Mouse (Mus musculus) testis, postnatal 10 days (tissue): ENCODE measurements around the gene Gadd45gip1.
A peak's percentile ranks its signal among the peaks of the same experiment; 100 is the strongest.
"Not testable (repeated sequence)": the region's sequence is repeated elsewhere in the genome, so short reads cannot be mapped to it uniquely, and the experiment has no call there.

Source experiments
- DNase-seq: peaks from one replicate; pipeline ENCODE4 v3.0.0; 2021; ENCODE audit warnings: low spot score

Gene Gadd45gip1

DNA sequence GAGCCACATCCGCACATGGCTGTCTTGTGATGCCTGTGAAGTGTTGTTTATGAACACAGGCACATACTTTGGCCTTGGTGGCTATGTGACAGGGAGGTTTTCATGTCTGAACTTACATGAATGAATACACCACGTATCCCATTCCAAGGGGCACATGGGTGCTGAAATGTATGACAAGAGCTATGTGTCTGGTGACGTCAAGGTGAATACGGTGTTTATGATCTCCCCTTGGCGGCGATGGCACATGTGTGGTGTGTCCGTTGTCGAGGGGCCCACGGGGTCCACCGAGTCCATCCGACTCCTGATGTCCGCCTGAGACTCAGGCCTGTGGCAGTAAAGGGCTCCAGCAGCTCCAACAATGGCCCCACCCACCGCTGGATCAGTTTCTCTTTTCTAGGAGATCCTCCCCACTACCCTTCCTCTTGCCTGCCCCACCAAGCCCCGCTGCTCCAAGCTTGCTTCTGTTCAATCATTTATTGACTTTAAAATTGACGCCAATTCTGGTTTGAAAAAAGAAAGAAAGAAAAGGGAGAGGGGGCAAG, 34.0 kb upstream of the Gadd45gip1 start:
- DNase-seq: no peak

DNA sequence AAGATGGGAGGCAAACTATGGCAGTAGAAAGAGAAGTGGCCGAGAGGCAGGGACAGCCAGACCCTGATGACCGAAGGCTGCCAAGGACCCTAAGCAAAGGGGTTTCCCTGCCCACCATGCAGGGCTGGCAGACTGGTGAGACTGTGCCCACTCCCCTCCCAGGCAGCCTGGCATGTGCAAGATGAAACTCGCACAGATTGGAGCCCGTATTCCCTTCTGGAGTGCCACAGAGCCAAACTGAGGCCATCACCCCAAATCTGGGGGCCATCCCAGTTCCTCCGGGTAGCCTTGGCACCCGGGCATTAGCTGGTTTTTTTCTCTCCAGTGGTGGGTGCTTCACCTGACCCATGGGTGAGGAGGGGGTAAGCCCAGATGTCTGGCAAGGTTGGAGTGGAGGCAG, 33.4 kb upstream of the Gadd45gip1 start:
- DNase-seq: no peak

DNA sequence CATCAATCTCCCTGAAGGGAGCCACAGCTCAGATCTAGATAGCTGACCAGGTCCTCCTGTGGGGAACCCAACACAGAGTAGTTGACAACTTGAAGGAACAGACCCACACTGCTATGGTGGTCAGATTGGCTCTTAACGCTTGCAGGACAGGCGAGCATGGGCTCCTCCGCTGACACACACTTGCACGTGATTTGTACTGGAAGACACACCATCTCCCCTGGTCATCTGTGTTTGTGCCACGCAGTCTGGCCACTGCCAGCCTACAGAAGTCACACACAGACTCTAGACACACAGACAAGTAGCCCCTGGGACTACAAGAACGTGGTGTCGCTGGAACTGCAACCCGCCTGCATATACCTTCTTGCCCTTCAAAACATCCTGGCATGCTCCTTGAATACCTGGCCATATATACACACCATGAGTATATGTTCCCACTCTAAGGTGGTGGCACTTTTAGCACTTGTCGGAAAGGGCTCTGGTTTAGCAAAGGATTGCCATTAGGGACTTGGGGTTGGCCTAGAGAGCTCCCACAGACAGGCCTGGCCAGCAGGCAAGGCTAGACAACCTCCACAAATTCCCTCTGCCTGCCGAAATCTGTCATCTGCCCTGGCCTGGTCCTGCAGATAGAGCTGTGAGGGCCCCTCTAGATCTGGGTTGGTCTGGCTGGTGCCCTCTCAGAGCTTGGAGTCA, 32.7 kb upstream of the Gadd45gip1 start:
- no peak for DNase-seq

DNA sequence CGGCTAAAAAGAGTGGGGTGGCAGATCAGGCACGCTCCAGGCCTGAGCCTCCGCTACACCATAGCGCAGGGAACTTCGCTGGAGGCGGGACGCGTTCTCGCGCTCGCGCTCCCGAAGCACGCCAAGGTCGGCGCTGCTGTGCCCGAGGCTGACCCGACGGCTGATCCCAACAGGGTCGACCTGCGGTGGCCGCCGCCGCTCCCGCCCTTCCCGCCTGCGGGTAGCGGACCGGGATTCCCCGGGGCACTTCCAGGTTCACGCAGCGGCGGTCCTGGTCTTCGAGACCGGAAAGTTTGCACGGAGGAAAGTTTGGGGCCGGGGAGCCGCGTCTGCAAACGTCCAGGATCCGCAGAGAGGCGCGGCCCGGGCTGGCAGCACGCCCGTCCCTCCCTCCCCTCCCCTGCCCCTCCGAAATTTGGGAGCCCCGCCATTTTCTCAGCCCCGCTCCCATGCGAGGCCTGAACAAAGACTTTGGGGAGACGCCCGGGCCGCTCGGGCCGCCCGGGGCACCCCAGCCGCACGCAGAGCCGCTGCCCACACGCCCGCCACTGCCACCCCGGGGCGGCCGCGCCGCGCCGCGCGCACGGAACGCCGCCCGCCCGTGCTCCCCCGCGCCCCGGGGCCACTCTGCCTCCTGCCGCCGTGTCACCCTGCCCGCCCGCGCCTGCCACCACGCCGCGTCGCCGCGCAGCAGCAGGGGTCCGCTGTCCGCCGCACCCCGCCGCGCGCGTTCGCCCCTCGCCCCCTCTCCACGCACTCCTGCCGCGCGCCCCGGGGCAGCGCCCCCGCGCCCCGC, 32.0 kb upstream of the Gadd45gip1 start:
- DNase-seq: peak; percentile 85

DNA sequence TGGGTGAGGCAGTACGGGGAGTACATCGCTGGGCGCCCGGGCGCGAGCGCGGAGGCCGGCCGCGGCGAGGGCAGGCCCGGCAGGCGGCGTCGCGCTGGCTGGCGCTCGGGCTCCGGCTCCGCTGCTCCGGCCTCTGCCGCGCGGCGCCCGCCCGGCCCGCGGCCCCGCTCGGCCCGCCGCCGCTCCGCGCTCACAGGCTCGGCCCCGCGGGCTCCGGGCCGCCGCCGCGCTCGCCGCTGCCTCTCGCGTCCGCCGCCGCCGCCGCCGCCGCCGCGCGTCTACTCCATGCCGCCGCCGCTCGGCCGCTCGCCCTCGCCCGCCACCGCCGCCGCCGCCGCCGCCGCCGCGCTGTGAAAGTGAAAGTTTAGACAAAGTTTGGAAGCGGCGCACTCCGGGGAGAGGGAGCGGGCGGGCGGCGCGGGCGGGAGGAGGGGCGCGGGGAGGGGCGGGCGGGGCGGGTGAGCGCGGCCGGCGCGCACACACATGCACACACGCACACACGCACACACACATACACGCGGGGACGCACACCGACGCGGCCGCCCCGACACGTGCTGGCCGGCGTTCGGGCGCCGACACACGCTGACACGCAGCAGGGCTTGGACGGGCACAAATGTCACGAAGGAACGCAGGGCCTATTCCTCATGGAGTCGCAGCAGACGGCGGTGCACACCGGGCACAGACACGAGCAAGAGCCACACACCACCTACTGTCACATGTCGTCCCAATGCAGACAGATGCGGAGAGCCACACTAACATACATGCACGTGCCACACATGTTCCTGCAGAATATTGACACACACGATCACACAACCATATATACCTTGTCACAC, 31.1 kb upstream of the Gadd45gip1 start, which contains the start of gene Nfix:
Nfix (minus strand) TSS at position 346 of the 833 bp plus-strand sequence.
- peak; percentile 80 for DNase-seq

DNA sequence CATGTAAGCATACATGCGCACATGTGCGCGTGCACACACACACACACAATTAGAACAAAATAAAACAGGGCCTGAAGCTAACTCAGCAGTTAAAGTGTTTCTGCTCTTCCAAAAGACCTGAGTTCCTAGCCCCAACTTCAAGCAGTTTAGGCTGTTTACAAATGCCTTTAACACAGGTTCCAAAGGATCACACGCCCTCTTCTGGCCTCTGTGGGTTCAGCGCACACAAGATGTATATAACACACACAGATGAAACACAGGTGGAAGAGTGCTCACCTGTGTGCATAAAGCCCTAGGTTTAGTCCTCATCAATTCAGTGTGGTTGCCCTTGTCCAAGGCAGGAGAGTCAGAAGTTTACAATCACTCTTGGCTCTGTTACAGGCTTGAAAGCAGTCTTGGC, 25.3 kb upstream of the Gadd45gip1 start:
- DNase-seq: no peak

DNA sequence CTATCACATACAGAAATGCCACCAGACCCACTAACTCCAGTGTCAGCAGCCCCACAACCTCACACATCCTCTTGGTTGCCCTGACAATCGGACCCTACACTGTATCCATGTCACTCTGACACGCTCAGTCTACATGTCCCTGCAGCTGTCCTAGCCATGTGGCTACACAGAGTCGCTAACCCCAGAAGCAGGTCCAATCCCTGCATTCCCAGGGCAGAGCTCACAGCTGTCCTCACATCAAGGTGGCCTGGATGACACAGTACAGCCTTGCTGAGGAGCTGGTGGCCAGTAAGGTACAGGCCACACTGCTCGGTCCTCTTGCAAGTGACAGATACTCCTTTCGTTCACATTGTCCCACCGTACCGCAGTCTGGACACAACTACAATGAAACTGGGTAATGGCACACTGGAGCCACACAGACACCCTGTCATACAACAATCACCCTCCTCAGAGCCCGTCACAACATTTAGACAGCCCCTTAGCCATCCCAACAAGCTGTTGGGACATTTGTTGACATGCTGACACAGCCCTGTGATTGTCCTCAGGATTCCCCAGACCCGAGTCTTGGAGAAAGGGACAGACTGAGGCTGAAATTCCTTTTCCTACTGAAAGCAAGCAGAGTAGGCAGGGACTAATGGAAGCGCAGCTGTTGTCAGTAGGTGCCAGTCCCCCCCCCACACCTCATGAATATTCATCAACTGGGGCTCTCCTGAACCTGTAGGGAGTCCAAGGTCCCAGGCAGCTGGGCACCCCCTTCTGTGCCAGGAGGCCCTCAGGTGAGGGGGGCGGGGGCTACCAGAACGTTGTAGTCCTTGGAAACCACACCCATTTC, 22.0 kb upstream of the Gadd45gip1 start:
- no peak for DNase-seq

DNA sequence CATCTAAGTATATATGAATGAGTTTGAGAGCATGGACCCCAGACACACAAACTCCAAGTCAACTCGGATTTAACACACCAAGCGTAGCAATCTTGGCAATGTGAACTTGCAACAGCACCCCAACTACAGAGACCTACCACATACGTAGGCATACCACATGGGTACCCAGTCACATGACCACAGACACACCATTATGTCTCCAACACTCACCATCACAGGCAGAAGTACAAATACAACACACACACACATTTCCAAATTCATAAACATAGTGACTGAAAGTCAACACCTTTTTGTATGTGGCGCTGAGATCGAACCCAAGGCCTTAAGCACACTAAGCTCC, 21.4 kb upstream of the Gadd45gip1 start:
- no peak for DNase-seq

DNA sequence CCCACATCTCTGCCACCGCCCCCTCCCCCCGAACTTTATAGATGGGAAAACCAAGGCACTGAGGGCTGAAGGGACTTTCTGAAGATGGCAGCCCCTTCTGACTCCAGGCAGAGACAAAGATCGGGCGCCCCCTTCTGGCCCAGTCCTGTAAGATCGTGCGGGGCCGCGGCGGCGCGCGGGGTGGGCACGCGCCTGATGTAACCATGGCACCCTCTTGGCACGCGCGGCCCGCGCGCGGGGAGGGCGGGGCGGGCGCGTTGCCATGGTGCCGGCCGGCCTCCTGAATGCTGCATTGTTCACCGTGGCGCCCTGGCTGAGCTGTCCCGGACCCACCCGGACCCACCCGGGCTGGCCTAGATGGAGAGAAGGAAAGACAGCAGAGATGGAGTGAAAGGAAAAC, 20.4 kb upstream of the Gadd45gip1 start:
- DNase-seq: peak; percentile 98

DNA sequence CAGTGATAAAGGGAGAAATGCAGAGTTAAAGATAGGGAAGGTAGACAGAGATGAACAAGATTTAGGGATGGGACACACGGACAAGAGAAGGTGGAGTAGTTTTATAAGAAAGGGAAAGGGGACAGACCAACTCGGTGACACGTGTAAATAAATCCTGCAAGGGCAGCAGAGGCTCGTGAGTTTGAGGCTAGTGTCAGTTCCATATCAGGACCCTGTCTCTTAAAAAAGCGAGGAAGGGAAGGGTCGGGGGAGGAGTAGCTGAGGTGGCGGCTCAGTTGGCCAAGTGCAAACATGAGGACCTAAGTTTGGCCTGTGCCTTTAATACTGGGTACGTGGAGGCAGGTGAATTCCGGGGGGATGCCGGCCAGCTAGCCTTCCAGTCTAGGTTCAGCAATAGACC, 20.0 kb upstream of the Gadd45gip1 start:
- DNase-seq: no peak

DNA sequence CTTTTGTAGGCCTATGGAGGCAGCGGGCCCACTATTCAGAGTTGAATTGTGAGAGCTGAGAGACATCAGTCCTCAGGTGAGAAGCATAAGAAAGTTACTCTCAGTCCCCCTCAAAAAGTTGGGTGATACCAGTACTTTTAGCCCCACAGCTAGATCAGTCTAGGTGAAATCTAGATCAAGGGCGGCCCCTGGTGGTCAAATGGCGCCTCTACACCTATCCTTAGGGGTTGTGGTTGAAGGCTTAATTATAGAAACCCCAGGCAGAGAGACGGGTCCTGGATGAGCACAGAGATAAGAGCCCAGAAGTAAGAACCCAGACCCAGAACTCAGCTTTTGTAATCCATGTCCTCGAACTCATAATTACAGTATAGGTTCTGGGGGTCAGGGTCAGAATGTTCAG, 18.3 kb upstream of the Gadd45gip1 start:
- peak; percentile 90 for DNase-seq

DNA sequence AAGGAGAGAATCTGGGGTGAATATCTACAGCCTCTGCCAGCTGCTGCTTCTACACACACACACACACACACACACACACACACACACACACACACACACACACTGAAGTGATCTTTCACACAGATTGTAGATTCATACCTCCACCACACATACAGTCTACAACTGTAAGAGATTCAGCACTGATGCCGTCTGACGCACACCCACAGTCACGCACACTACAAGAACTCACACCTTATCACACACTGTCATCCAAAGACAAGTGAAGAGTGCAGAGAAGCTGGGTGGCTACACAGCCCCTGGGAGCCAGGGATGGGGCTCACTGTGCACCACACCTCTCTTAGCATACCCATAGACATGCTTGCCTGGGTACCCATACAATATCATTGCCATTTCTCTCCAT, 17.5 kb upstream of the Gadd45gip1 start:
- no peak for DNase-seq

DNA sequence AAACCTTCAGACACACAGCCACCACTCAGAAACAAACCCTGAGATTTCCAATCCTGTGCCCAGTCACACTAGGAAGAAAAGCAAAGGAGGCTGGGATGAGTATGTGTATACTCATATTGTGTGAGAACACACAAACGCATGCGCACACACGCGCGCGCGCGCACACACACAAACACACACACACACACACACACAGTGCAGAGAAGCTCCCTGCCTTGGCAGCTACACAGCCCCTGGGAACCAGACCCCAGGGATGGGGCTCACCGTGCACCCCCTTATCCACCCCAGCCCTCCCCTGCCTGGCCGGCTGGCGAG, 17.1 kb upstream of the Gadd45gip1 start:
- no peak for DNase-seq

DNA sequence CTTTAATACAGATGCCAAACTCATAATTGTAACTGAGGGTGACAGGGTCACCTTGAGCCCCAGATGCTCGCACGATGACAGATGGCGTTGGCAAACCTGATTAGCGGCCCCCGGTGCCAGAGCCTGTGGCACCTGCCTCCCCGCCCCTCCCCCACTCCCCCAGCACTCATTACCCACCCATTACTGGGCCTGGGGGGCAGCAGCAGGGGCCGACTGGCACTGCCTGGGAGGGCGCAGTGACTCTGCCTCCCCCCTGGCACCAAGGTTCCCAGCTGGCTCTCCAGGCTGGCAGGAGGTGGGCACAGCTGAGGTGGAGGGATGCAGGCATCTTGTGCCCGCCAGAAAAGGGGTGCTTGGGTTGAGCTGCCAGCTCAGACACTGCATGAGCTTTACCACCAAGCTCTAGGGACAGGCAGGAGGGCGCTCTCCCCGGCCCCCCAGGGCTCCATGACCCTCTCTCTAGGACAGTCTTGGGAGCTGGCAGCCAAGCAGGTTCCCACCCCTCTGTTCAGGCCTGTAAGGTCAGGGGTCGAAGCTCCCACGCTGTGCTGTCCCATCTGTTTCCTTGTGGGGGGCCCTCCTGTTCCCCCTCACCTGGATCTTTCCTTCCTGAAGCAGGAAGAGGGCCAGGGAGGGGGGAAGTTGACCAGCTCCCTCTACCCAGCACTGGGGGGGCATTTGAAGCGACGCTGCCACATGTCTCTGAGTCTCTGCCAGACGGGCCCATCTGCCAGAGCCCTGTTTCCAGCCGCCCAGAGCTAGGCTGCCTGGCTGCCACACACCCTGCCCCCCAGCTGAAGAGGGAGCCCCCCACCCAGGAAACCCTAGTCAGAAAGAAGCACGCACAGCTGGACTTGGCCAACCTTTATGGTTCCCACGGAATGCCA, 16.5 kb upstream of the Gadd45gip1 start:
- DNase-seq: no peak

DNA sequence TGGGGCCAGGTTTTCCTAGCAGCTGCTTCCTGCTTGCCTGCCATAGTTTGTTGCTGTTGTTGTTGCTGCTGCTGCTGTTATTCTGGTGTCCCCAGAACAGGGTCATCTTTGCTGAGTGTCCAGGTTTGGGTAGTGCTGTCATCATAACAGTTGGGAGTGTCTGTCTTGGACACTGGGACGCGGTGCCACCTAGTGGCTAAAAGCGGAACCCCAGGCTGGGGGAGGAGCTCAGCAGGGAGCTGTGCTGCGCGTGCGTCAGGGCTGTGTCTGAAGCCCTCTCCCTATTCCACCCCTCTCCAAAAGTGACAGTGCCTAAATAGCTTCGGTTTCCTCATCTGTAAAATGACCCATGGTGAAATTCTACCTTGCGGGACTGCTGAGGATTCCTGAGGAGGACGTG, 15.8 kb upstream of the Gadd45gip1 start:
- DNase-seq: peak; percentile 99

DNA sequence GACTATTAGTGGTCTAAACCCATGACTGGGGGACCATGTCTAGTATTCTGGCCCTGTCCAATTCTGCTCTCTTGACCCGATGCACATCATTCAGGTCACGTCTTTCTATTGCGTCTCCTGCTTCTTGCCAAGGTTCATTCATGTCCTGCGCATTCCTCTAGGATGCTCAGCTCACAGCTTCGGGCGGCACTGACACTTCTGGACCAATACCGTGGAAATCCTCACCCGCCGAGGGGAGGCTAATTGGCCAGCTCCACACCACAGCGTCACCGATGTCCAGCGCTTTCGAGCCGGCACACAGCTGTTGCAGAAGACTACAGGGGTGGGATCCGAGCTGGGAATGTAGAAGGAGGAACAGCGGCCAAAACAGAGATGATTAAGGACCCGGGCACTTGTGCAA, 15.2 kb upstream of the Gadd45gip1 start:
- DNase-seq: no peak

DNA sequence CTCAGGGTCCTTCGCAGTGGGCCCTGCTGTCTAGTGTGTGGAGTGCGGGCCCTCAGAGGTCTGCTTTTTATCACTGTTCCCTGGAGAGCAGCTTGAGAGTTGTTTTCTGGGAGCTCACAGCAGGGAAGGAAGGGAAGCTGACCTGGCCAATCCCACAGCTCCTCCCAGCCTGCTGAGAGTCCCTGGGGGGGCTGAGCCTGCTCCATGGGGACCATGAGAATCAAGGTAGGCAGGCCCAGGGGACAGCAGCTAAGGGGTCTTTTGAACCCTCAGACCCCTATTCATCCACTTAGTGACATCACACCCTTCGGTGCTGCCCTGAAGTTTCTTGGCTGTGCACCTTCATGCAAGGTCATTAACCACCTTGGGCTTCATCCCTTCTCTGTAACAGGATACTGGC, 8.6 kb upstream of the Gadd45gip1 start, which contains the start of gene Dand5:
Dand5 (minus strand) TSS at position 101 of the 400 bp plus-strand sequence.
- no peak for DNase-seq

DNA sequence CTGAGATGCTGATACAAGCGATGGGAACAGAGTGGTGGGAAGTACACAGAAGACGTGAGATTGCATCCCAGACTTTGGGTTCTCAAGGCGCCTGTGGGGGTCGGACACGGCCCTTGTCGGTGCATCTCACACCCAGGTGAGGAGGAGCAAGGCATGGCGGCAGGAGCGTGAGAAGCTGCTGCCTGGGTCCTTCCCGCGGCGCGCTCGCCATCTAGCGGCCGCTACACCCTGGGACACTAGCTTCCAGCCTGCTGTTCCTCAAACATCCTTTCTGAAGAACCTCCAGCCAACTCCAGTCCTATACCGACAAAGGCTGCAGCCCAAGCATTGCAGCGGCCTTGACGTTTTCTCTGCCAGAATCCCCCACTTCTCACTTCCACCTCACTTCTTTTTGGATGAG, 7.7 kb upstream of the Gadd45gip1 start:
- peak; percentile 80 for DNase-seq

DNA sequence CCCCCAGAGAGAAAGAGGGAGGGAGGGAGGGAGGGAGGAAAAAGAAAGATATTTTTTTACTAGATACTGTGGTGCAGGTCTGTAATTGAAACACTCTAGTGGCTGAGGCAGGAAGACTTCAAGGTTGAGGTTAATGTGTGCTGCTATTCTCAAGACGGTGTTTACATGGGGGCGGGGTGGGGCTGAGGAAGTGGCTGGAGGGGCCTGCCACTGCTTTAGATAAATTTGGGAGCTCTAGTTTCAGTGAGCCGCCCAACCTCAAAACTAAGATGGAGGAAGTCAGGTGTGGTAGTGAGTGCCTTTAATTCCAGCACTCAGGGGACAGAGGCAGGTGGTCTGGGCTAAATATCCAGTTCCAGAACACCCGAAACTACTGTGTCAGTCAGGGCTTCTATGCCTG, 5.7 kb upstream of the Gadd45gip1 start:
- DNase-seq: no peak

DNA sequence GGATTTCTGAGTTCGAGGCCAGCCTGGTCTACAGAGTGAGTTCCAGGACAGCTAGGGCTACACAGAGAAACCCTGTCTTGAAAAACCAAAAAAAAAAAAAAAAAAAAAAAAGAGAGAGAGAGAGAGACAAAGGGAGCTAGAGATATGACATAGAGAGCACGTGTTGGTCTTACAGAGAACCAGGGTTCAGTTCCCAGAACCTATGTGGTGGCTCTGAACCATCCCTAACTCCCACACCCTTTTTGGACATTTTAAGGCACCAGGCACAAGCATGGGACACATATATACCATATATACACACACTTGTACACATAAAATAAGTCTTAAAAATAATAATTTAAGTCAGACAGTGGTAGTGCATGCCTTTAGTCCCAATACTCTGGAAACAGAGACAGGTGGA, 4.8 kb upstream of the Gadd45gip1 start:
- DNase-seq: not testable (repeated sequence)
